Mouse (Mus musculus): ENCODE data around the gene Pcca. TPM values are rescaled to one million over a fixed set of nuclear protein-coding genes. Genes with fewer than 3 reads are reported as not detected.

The Pcca gene
- polyA plus RNA-seq, 1 experiment from 2014 or later: 63.1 TPM

- TF ChIP-seq CTCF (IDR thresholded peaks at IDR 0.05): no peak
- ChIA-PET POLR2A (interaction anchor here (0.6 kb wide), 1 partner anchor 175 kb away, joined by 3 read pairs; no protein-coding TSS in a partner anchor), CTCF (no interaction called here)
- in situ Hi-C loops (cut with MboI; ENCODE audit: low pct_unique_long_range_greater_than_20kb): no loop called here
- ATAC-seq (no peak), DNase-seq (ENCODE audit: low read depth, low spot score) (no peak)
- no peaks in the 10 kb centered on the region for H3K27me3 ChIP-seq
These were observed 301.5 kb downstream of the Pcca start for GRCm38 (mm10) chr14:122835487-122836190.

- no peak for DNase-seq (ENCODE audit: low read depth, low spot score)
- POLR2A ChIA-PET: interaction anchor here (0.6 kb wide), 1 partner anchor 175 kb away, joined by 3 read pairs; no protein-coding TSS in a partner anchor
- CTCF ChIA-PET: no interaction called here
- in situ Hi-C loops (cut with MboI; ENCODE audit: low pct_unique_long_range_greater_than_20kb): no loop called here
- no peak for ATAC-seq
- no peak for TF ChIP-seq CTCF (IDR thresholded peaks at IDR 0.05)
- no peaks in the 10 kb centered on the region for H3K27me3 ChIP-seq
These were observed 302.1 kb downstream of the Pcca start for GRCm38 (mm10) chr14:122836221-122836620.

- ATAC-seq (no peak), DNase-seq (ENCODE audit: low read depth, low spot score) (no peak)
- POLR2A ChIA-PET: no interaction called here
- TF ChIP-seq CTCF (IDR thresholded peaks at IDR 0.05): no peak
- in situ Hi-C loops (cut with MboI; ENCODE audit: low pct_unique_long_range_greater_than_20kb): no loop called here
- no peaks in the 10 kb centered on the region for H3K27me3 ChIP-seq
- CTCF ChIA-PET: no interaction called here
These were observed 302.9 kb downstream of the Pcca start for GRCm38 (mm10) chr14:122837018-122837417.

- CTCF ChIA-PET: no interaction called here
- no peak for TF ChIP-seq CTCF (IDR thresholded peaks at IDR 0.05)
- in situ Hi-C loops (cut with MboI; ENCODE audit: low pct_unique_long_range_greater_than_20kb): no loop called here
- DNase-seq (ENCODE audit: low read depth, low spot score) (no peak), ATAC-seq (no peak)
- no peaks in the 10 kb centered on the region for H3K27me3 ChIP-seq
- POLR2A ChIA-PET: no interaction called here
These were observed 318.5 kb downstream of the Pcca start for GRCm38 (mm10) chr14:122852506-122853057.

- CTCF ChIA-PET: no interaction called here
- ATAC-seq: no peak
- TF ChIP-seq CTCF (IDR thresholded peaks at IDR 0.05): no peak
- POLR2A ChIA-PET: no interaction called here
- in situ Hi-C loops (cut with MboI; ENCODE audit: low pct_unique_long_range_greater_than_20kb): loop anchor here (10.0 kb wide), 1 partner anchor 345 kb away; no protein-coding TSS in a partner anchor
- no peaks in the 10 kb centered on the region for H3K27me3 ChIP-seq
- no peak for DNase-seq (ENCODE audit: low read depth, low spot score)
These were observed 325.7 kb downstream of the Pcca start for GRCm38 (mm10) chr14:122859792-122860191.

- DNase-seq (ENCODE audit: low read depth, low spot score) (peak; percentile 17), ATAC-seq (no peak)
- CTCF ChIA-PET: interaction anchor here (1.1 to 4.8 kb wide), 3 partner anchors 12 to 322 kb away, joined by 3 to 31 read pairs (median 3); no protein-coding TSS in a partner anchor
- TF ChIP-seq CTCF (IDR thresholded peaks at IDR 0.05): no peak
- POLR2A ChIA-PET: interaction anchor here (0.6 kb wide), 1 partner anchor 584 kb away, joined by 3 read pairs; no protein-coding TSS in a partner anchor
- in situ Hi-C loops (cut with MboI; ENCODE audit: low pct_unique_long_range_greater_than_20kb): loop anchor here (10.0 kb wide), 1 partner anchor 348 kb away; no protein-coding TSS in a partner anchor
- H3K27me3 ChIP-seq: no peaks in the 10 kb centered on the region
These were observed 328.5 kb downstream of the Pcca start for GRCm38 (mm10) chr14:122862623-122863022.

GRCm38 (mm10) chr14:122865462-122866129, 331.5 kb downstream of the Pcca start:
- H3K27me3 ChIP-seq: no peaks in the 10 kb centered on the region
- ATAC-seq: no peak
- in situ Hi-C loops (cut with MboI; ENCODE audit: low pct_unique_long_range_greater_than_20kb): loop anchor here (10.0 kb wide), 1 partner anchor 351 kb away; no protein-coding TSS in a partner anchor
- DNase-seq (ENCODE audit: low read depth, low spot score): no peak
- ChIA-PET POLR2A (interaction anchor here (0.9 kb wide), 1 partner anchor 9 kb away, joined by 3 read pairs; no protein-coding TSS in a partner anchor), CTCF (interaction anchor here (0.5 to 4.8 kb wide), 2 partner anchors 9 to 538 kb away, joined by 3 to 31 read pairs; no protein-coding TSS in a partner anchor)
- no peak for TF ChIP-seq CTCF (IDR thresholded peaks at IDR 0.05)

GRCm38 (mm10) chr14:122867531-122868285, 333.6 kb downstream of the Pcca start:
- no peak for TF ChIP-seq CTCF (IDR thresholded peaks at IDR 0.05)
- ATAC-seq: no peak
- no peak for DNase-seq (ENCODE audit: low read depth, low spot score)
- ChIA-PET CTCF (no interaction called here), POLR2A (interaction anchor here (0.6 kb wide), 1 partner anchor 351 kb away, joined by 4 read pairs; no protein-coding TSS in a partner anchor)
- H3K27me3 ChIP-seq: no peaks in the 10 kb centered on the region
- in situ Hi-C loops (cut with MboI; ENCODE audit: low pct_unique_long_range_greater_than_20kb): loop anchor here (10.0 kb wide), 1 partner anchor 353 kb away; no protein-coding TSS in a partner anchor

- ATAC-seq: no peak
- no peaks in the 10 kb centered on the region for H3K27me3 ChIP-seq
- in situ Hi-C loops (cut with MboI; ENCODE audit: low pct_unique_long_range_greater_than_20kb): loop anchor here (10.0 kb wide), 2 partner anchors 225 to 355 kb away; no protein-coding TSS in a partner anchor
- POLR2A ChIA-PET: interaction anchor here (0.5 kb wide), 1 partner anchor 398 kb away, joined by 5 read pairs; no protein-coding TSS in a partner anchor
- DNase-seq (ENCODE audit: low read depth, low spot score): no peak
- TF ChIP-seq CTCF (IDR thresholded peaks at IDR 0.05): no peak
- CTCF ChIA-PET: no interaction called here
These were observed 335.7 kb downstream of the Pcca start for GRCm38 (mm10) chr14:122869831-122870230.

Measured in Patski (cell line).